Mouse (Mus musculus) heart, adult 2 months (tissue): ENCODE results near the gene Brat1. TPM values are rescaled to one million over a fixed set of nuclear protein-coding genes. Genes with fewer than 3 reads are reported as not detected.

Source experiments
- DNase-seq, 2 experiments: peaks; one replicate each; pipeline ENCODE4 v3.0.0; 2021
- H3K27ac ChIP-seq: fragments of 200-600 bp; 2 replicates; pipeline ENCODE4 v1.8.1; 2022
- H3K27me3 ChIP-seq: fragments of 200-500 bp; 2 replicates; pipeline ENCODE4 v1.6.1; 2012; ENCODE audit warnings: mild to moderate bottlenecking, low read length, inconsistent platforms, mixed read lengths; ENCODE audit not compliant: control insufficient read depth, insufficient read depth
- H3K36me3 ChIP-seq: fragments of 200-500 bp; 2 replicates; pipeline ENCODE4 v1.6.1; 2012; ENCODE audit warnings: low read length, inconsistent platforms; ENCODE audit not compliant: control insufficient read depth, insufficient read depth
- H3K4me1 ChIP-seq: fragments of 200-500 bp; 2 replicates; pipeline ENCODE4 v1.6.1; 2011; ENCODE audit warnings: low read length; ENCODE audit not compliant: control insufficient read depth, insufficient read depth
- H3K4me3 ChIP-seq: fragments of 200-600 bp; 2 replicates; pipeline ENCODE4 v1.8.1; 2022
- H3K79me2 ChIP-seq: fragments of 200-500 bp; replicated peaks from 2 replicates; pipeline ENCODE4 v1.6.1; 2012; ENCODE audit warnings: mild to moderate bottlenecking, inconsistent platforms, low read length, moderate library complexity, mixed read lengths; ENCODE audit not compliant: control insufficient read depth, insufficient read depth
- H3K9ac ChIP-seq: fragments of 200-500 bp; 2 replicates; pipeline ENCODE4 v1.6.1; 2012; ENCODE audit warnings: low read depth, mild to moderate bottlenecking, control low read depth, inconsistent platforms, low read length, mixed read lengths
- CTCF ChIP-seq: fragments of 200-600 bp; IDR thresholded peaks from 2 replicates; pipeline ENCODE4 v1.8.1; 2022; ENCODE audit warnings: antibody characterized with exemption, mild to moderate bottlenecking, moderate library complexity
- EP300 ChIP-seq: fragments of 200-500 bp; IDR thresholded peaks from 2 replicates; pipeline ENCODE4 v1.6.1; 2011; ENCODE audit warnings: low read depth, low read length, control low read depth; ENCODE audit not compliant: insufficient read depth
- POLR2A ChIP-seq: fragments of 200-500 bp; IDR thresholded peaks from 2 replicates; pipeline ENCODE4 v1.6.1; 2011; ENCODE audit warnings: mild to moderate bottlenecking, low read depth, low read length, control low read depth; ENCODE audit not compliant: insufficient read depth
- WGBS: fragments of 180-500 bp; shearing (Covaris S2); methylation state at CpG from one replicate; pipeline ENCODE4 v1.1.7; 2018; 5-methylcytosine and 5-hydroxymethylcytosine counted together
- intact Hi-C: fragments of 180-260 bp; cut with DNase I; formaldehyde crosslinking; loops from one replicate; pipeline ENCODE4 v1.15.1; 2025
- polyA plus RNA-seq: library from polyadenylated mRNA; depleted of rRNA; stranded (reverse); fragments of >200 nt; gene quantifications from 2 replicates; pipeline ENCODE4 v1.2.3, GENCODE M21; 2012
- total RNA-seq, 2 experiments: library from RNA; stranded (reverse); gene quantifications; 2 replicates each; pipeline ENCODE4 v1.2.3; 2021

The Brat1 gene
- total and polyA plus RNA-seq, 3 experiments = 6.4 to 11.0 (median 8.2) TPM

DNA sequence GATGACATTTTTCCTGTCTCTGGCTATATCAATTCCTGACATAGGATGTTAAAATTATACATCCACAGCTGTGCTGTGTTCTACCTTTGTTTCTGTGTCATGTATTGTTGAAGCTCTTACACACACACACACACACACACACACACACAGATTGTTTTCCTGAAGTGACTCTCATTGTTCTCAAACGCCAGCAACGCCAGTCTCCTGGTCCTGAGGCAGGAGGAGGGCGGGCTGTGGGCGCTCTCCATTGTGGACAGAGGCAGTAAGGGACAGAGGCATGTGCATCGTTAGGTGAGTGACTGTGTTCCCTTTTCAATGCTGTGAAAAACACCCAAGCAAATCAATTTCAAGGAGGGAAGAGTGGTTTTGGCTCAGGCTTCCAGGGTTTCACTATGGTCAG lies 48.4 kb downstream of the Brat1 start:
- intact Hi-C loops = no loop called here
- Histone ChIP-seq H3K36me3 (no peaks in the 10 kb centered on the region), H3K27ac (no peak overlapping the region), H3K9ac (no peak overlapping the region), H3K4me1 (peaks cover 7% of the 10 kb centered on the region), H3K27me3 (no peaks in the 10 kb centered on the region), H3K79me2 (no peaks in the 10 kb centered on the region), H3K4me3 (no peak overlapping the region)
- no peak for DNase-seq
- TF ChIP-seq EP300 (no peak), POLR2A (no peak), CTCF (no peak)
- 41% methylated on average over 5 of the region's 5 CpGs for WGBS

DNA sequence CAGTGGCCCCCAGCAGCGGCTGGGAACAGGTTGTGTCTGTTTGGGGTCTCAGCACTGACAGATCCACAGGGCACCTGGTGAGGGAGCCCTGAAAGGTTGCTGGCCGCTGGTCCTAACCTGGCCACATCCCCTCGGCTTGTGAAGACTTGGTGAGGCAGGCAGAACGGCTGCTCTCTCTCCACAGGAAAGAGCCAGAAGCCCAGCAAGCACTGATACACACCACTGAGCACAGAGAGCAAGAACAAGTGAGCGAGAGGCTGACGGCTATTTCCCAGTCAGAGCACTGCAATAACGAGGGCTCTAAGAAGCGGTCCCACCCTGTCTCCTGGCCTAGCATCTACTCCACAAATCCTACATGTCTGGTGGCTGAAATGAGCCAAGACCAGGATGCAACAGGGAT lies 54.1 kb downstream of the Brat1 start:
- peaks cover 9% of the 10 kb centered on the region for H3K4me1 ChIP-seq
- no peak overlapping the region for H3K9ac ChIP-seq
- H3K27me3 ChIP-seq = no peaks in the 10 kb centered on the region
- WGBS = 84% methylated on average over 8 of the region's 8 CpGs
- no peak overlapping the region for H3K27ac ChIP-seq
- intact Hi-C loops = no loop called here
- 0 out of 2 replicates have a peak, but pooled peaks cover 3% of the 10 kb centered on the region for H3K79me2 ChIP-seq
- no peak for DNase-seq
- H3K36me3 ChIP-seq = no peaks in the 10 kb centered on the region
- TF ChIP-seq POLR2A = no peak
- TF ChIP-seq CTCF = no peak
- TF ChIP-seq EP300 = no peak
- no peak overlapping the region for H3K4me3 ChIP-seq

GRCm38 (mm10) chr5:140762540-140762939 lies 57.7 kb downstream of the Brat1 start:
- H3K9ac ChIP-seq = no peak overlapping the region
- WGBS = 78% methylated on average over 4 of the region's 4 CpGs

GRCm38 (mm10) chr5:140764921-140765613 lies 60.3 kb downstream of the Brat1 start:
- no peak for TF ChIP-seq POLR2A
- TF ChIP-seq EP300 = peak; percentile 69; the same call in 1 of the 2 replicates
- no peak for TF ChIP-seq CTCF
- Histone ChIP-seq H3K9ac (peak overlapping the region; percentile 3; the same call in 1 of the 2 replicates), H3K36me3 (peaks cover 3% of the 10 kb centered on the region; the same call in 1 of the 2 replicates), H3K4me1 (peaks cover 41% of the 10 kb centered on the region), H3K27me3 (no peaks in the 10 kb centered on the region), H3K79me2 (no peaks in the 10 kb centered on the region), H3K4me3 (no peak overlapping the region), H3K27ac (peak overlapping the region; percentile 81)
- intact Hi-C loops = loop anchor here (5.0 kb wide), 1 partner anchor 62 kb away; no protein-coding TSS in a partner anchor
- peak; percentile 51 for DNase-seq
- WGBS = 36% methylated on average over 6 of the region's 6 CpGs

More at GRCm38 (mm10) chr5:140762540-140762939, 57.7 kb downstream of the Brat1 start:
- Histone ChIP-seq H3K27me3 (no peaks in the 10 kb centered on the region), H3K4me1 (peaks cover 31% of the 10 kb centered on the region), H3K36me3 (peaks cover 3% of the 10 kb centered on the region; the same call in 1 of the 2 replicates), H3K27ac (no peak overlapping the region; the same call in 1 of the 2 replicates), H3K79me2 (0 out of 2 replicates have a peak, but pooled peaks cover 3% of the 10 kb centered on the region), H3K4me3 (no peak overlapping the region)
- TF ChIP-seq CTCF = no peak
- no peak for TF ChIP-seq EP300
- TF ChIP-seq POLR2A = no peak
- no peak for DNase-seq
- intact Hi-C loops = no loop called here

DNA sequence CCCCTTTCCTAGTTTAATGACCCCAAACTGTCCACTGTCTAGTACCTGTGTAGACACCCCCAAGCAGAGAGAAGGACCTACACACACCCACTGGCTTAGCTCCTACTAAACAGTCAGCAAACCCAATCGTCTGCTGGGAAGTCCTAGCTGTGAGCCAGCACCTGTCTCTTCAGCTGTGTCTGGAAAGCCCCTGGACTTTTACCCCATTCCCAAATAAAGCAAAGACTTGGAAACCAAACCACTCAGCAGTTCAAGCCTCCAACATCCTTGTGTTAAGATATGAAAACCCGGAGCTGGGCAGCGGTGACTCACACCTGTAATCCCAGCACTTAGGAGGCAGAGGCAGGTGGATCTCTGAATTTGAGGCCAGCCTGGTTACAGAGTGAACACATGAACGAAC lies 61.8 kb downstream of the Brat1 start:
- Histone ChIP-seq H3K27me3 (no peaks in the 10 kb centered on the region), H3K9ac (no peak overlapping the region), H3K4me3 (no peak overlapping the region), H3K4me1 (peaks cover 41% of the 10 kb centered on the region), H3K36me3 (peaks cover 3% of the 10 kb centered on the region; the same call in 1 of the 2 replicates), H3K79me2 (no peaks in the 10 kb centered on the region), H3K27ac (peak overlapping the region; percentile 75)
- TF ChIP-seq POLR2A (no peak), EP300 (no peak), CTCF (no peak)
- no peak for DNase-seq
- intact Hi-C loops = loop anchor here (5.0 kb wide), 1 partner anchor 61 kb away; no protein-coding TSS in a partner anchor
- WGBS = 54% methylated on average over 4 of the region's 4 CpGs

DNA sequence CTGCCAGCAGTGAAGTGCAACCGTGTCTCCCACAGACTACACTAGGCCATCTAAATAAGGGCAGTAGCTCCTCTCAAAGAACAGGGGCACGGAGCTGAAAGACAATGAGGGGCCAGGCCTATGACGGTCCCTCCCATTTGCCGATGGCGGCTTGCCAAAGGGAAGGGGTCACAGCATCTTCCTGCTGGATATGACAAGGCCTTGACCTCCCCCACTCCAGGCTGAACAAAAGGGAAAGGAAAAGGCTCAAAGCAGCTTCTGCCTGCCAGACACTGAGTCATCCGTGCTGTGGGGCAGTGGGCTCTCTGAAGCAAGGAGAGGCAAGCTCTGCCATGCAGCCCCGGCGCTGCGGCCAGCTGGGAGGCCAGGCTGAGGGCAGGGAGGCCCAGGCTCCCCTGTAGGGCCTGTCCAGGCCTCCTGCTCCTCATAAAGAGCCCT lies 62.9 kb downstream of the Brat1 start:
- peaks cover 3% of the 10 kb centered on the region; the same call in 1 of the 2 replicates for H3K36me3 ChIP-seq
- H3K4me1 ChIP-seq = peaks cover 46% of the 10 kb centered on the region
- no peaks in the 10 kb centered on the region for H3K27me3 ChIP-seq
- peak overlapping the region; percentile 75 for H3K27ac ChIP-seq
- no peak overlapping the region; the same call in 1 of the 2 replicates for H3K9ac ChIP-seq
- no peak for TF ChIP-seq CTCF
- TF ChIP-seq POLR2A = peak; percentile 51; the same call in 1 of the 2 replicates
- peak; percentile 89 for TF ChIP-seq EP300
- intact Hi-C loops = loop anchor here (2.0 to 5.0 kb wide), 2 partner anchors 23 to 60 kb away; no protein-coding TSS in a partner anchor
- no peak overlapping the region for H3K4me3 ChIP-seq
- peak; percentile 85 to 88 for DNase-seq
- 6% methylated on average over 9 of the region's 9 CpGs for WGBS
- no peaks in the 10 kb centered on the region for H3K79me2 ChIP-seq
